8 mouse cellular contexts compared by ENCODE assay signal in genomic region chr13:83607883-83608581, GRCm38 (mm10).
DNase-seq lines count a peak whose midpoint lies in the region; ATAC-seq and TF ChIP-seq lines count a peak whose summit lies in the region.

No protein-coding gene starts in this region.

- no peak overlapping the region for H3K9ac ChIP-seq in stomach, embryonic 14.5 days (replicated peaks; ENCODE audit: low read depth, low read length)

- peaks cover 11% of the 10 kb centered on the region for H3K4me1 ChIP-seq in lung, adult 2 months (ENCODE audit: control insufficient read depth, insufficient read depth, low read length)
- peaks cover 14% of the 10 kb centered on the region; the same call in 1 of the 2 replicates for H3K4me1 ChIP-seq in stomach, embryonic 14.5 days (ENCODE audit: control insufficient read depth, insufficient read depth, low read length)

- H3K27ac ChIP-seq in stomach, embryonic 14.5 days (ENCODE audit: low read length) = peak overlapping the region; percentile 4; the same call in 1 of the 2 replicates

- H3K4me2 ChIP-seq in stomach, embryonic 14.5 days (replicated peaks; ENCODE audit: low read depth, low read length) = no peak overlapping the region

- no peaks in the 10 kb centered on the region for H3K27me3 ChIP-seq in stomach, embryonic 14.5 days (ENCODE audit: control insufficient read depth, insufficient read depth, low read length)

- peak; percentile 46 for DNase-seq in embryo, embryonic 11 days
- no peak for DNase-seq in embryo, embryonic 10.5 days (ENCODE audit: low spot score)
- DNase-seq in lung, postnatal 36 days = peak; percentile 20
- DNase-seq in lung, adult 2 months = no peak
- DNase-seq in kidney, postnatal 4 days = peak; percentile 16 to 26
- DNase-seq in adrenal gland, adult 18-20 months (ENCODE audit: low spot score in 2 of 2) = no peak
- DNase-seq in layer of hippocampus, postnatal 36 days = no peak

- TF ChIP-seq CTCF in lung, adult 2 months (IDR thresholded peaks at IDR 0.05; ENCODE audit: insufficient read depth, low read length) = no peak

- H3K9me3 ChIP-seq in stomach, embryonic 14.5 days (ENCODE audit: control insufficient read depth, low read depth, low read length) = no peaks in the 10 kb centered on the region

- ATAC-seq in stomach, embryonic 14.5 days (ENCODE audit: insufficient number of reproducible peaks, insufficient read depth, low FRiP score, low read depth) = peak; percentile 66; the same call in 1 of the 2 replicates

- no peaks in the 10 kb centered on the region for H3K36me3 ChIP-seq in stomach, embryonic 14.5 days (ENCODE audit: control insufficient read depth, insufficient read depth, low read length)

- TF ChIP-seq POLR2A in lung, adult 2 months (IDR thresholded peaks at IDR 0.05; ENCODE audit: borderline replicate concordance, extremely low read depth, low read depth, low read length) = no peak

- WGBS in lung, adult 2 months = 30% methylated on average over 4 of the region's 4 CpGs
- WGBS in stomach, embryonic 14.5 days = 9% methylated on average over 4 of the region's 4 CpGs

- H3K4me3 ChIP-seq in lung, adult 2 months (replicated peaks; ENCODE audit: extremely low read depth, low read depth, low read length) = no peak overlapping the region
- H3K4me3 ChIP-seq in stomach, embryonic 14.5 days (ENCODE audit: low read depth, low read length) = no peak overlapping the region

Comparison
In these comparisons a context has a peak if more than half of its experiments do, and no peak if none do; other contexts are left out.
1. DNase-seq: peak in embryo, embryonic 11 days (single experiment), lung, postnatal 36 days (single experiment) and kidney, postnatal 4 days (2 of 2); none in embryo, embryonic 10.5 days (single experiment), lung, adult 2 months (single experiment), adrenal gland, adult 18-20 months (0 of 2) and layer of hippocampus, postnatal 36 days (0 of 2).